8 mouse cellular contexts compared by ENCODE assay signal in the genomic region with DNA sequence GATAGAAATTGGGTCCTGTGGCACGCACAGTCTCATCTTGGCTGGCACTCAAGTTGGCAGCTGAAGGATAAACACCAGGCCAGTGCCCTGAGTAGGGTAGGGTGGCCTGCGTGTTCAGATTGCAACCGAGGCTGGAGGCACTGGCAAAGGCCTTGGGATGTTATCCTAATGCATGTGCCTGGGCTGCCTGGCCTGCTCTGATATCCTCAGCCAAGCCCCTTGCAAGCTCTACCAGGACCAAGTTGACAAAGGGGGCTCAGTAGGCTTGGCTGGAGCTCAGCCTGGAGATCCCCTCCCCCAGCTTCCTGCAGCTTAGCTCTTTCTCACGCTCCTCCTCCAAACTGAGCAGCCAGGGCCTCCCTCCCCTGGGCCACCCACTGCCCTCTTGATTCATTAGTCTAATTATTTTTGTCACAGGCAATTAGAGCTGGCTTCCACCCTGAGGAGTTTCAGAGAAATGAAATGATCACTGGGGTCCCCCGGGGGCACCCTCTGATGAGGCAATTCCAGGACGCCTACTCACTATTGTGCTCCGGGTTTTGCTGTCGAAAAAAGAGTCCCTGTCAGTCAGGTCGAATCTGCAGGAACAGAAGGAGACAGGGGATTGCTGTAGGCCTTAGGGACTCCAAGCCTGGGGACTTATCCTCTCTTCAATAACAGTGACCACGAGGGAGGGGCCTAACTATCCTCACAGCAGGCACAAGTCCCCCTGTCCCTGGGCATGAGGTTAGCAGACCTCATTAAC.
DNase-seq lines count a peak whose midpoint lies in the region; ATAC-seq lines count a peak whose summit lies in the region.

No protein-coding gene starts in this region.

- 9% methylated on average over 10 of the region's 10 CpGs for WGBS in embryonic facial prominence, embryonic 10.5 days
- 22% methylated on average over 10 of the region's 10 CpGs for WGBS in heart, embryonic 11.5 days (ENCODE audit: insufficient replicate concordance)
- WGBS in midbrain, embryonic 15.5 days = 9% methylated on average over 10 of the region's 10 CpGs

- H3K27me3 ChIP-seq in embryonic facial prominence, embryonic 10.5 days (replicated peaks; ENCODE audit: low read depth, poor library complexity, severe bottlenecking) = peaks cover 60% of the 10 kb centered on the region
- no peaks in the 10 kb centered on the region for H3K27me3 ChIP-seq in heart, embryonic 11.5 days (ENCODE audit: control insufficient read depth, insufficient read depth, low read length)
- no peaks in the 10 kb centered on the region for H3K27me3 ChIP-seq in midbrain, embryonic 15.5 days (replicated peaks)

- no peaks in the 10 kb centered on the region for H3K9me3 ChIP-seq in embryonic facial prominence, embryonic 10.5 days
- no peaks in the 10 kb centered on the region for H3K9me3 ChIP-seq in heart, embryonic 11.5 days (replicated peaks; ENCODE audit: control insufficient read depth, low read length)
- H3K9me3 ChIP-seq in midbrain, embryonic 15.5 days = no peaks in the 10 kb centered on the region

- H3K9ac ChIP-seq in heart, embryonic 11.5 days (ENCODE audit: low read depth, low read length) = no peak overlapping the region
- H3K9ac ChIP-seq in midbrain, embryonic 15.5 days = no peak overlapping the region

- H3K27ac ChIP-seq in embryonic facial prominence, embryonic 10.5 days (replicated peaks) = peak overlapping the region; percentile 74
- 0 out of 2 replicates have a peak overlapping the region, but pooled peaks have one; percentile 43 for H3K27ac ChIP-seq in heart, embryonic 11.5 days (ENCODE audit: low read depth, low read length)
- peak overlapping the region; percentile 71 for H3K27ac ChIP-seq in midbrain, embryonic 15.5 days

- H3K4me3 ChIP-seq in embryonic facial prominence, embryonic 10.5 days = no peak overlapping the region
- no peak overlapping the region for H3K4me3 ChIP-seq in heart, embryonic 11.5 days (ENCODE audit: low read depth, low read length)
- no peak overlapping the region for H3K4me3 ChIP-seq in midbrain, embryonic 15.5 days

- peaks cover 35% of the 10 kb centered on the region for H3K4me1 ChIP-seq in embryonic facial prominence, embryonic 10.5 days
- peaks cover 8% of the 10 kb centered on the region for H3K4me1 ChIP-seq in heart, embryonic 11.5 days (ENCODE audit: control insufficient read depth, insufficient read depth, low read length)
- H3K4me1 ChIP-seq in midbrain, embryonic 15.5 days = peaks cover 23% of the 10 kb centered on the region

- H3K36me3 ChIP-seq in embryonic facial prominence, embryonic 10.5 days (replicated peaks) = peaks cover 20% of the 10 kb centered on the region; the same call in 1 of the 2 replicates
- no peaks in the 10 kb centered on the region for H3K36me3 ChIP-seq in heart, embryonic 11.5 days (ENCODE audit: control insufficient read depth, insufficient read depth, low read length)
- H3K36me3 ChIP-seq in midbrain, embryonic 15.5 days (replicated peaks) = no peaks in the 10 kb centered on the region

- no peak for ATAC-seq in heart, embryonic 11.5 days (replicated peaks; ENCODE audit: insufficient number of reproducible peaks, low FRiP score, low TSS enrichment)
- peak; percentile 92 for ATAC-seq in midbrain, embryonic 15.5 days (replicated peaks)

- DNase-seq in cerebellum, adult 11 months = peak; percentile 10
- DNase-seq in embryonic facial prominence, embryonic 10.5 days (ENCODE audit: low spot score) = peak; percentile 78
- peak; percentile 22 for DNase-seq in kidney, adult 9 months
- peak; percentile 35 to 39 for DNase-seq in left cerebral cortex, postnatal 36 days (ENCODE audit: low spot score in 2 of 2)
- DNase-seq in yolk sac, embryonic 10.5 days (ENCODE audit: low spot score) = peak; percentile 25
- DNase-seq in T-cell, adult 2 months (ENCODE audit: low spot score) = no peak

- no peak overlapping the region for H3K4me2 ChIP-seq in heart, embryonic 11.5 days
- no peak overlapping the region for H3K4me2 ChIP-seq in midbrain, embryonic 15.5 days

- intact Hi-C loops in left cerebral cortex, postnatal 36 days (cut with DNase I) = no loop called here
